Mouse (Mus musculus) liver, adult 2 months (tissue): ENCODE measurements at regions not wholly inside any gene's neighbourhood (a gene's known extent, or its start where the extent isn't known, plus 50 kb on each side); places are given as distances from the start of the nearest gene placed in this dataset.
A peak's percentile ranks its signal among the peaks of the same experiment; 100 is the strongest.

ENCODE experiments used
- DNase-seq: peaks from one replicate; pipeline ENCODE4 v3.0.0-alpha.2; 2011; ENCODE audit warnings: low read depth, low spot score; ENCODE audit errors: extremely low read depth
- H3K27ac ChIP-seq: fragments of 200-500 bp; replicated peaks from 2 replicates; pipeline ENCODE4 v1.5.1; 2012; ENCODE audit warnings: low read depth, mild to moderate bottlenecking, control low read depth, inconsistent platforms, low read length; ENCODE audit not compliant: insufficient read depth
- H3K27me3 ChIP-seq: fragments of 200-500 bp; 2 replicates; pipeline ENCODE4 v1.6.1; 2012; ENCODE audit warnings: mild to moderate bottlenecking, moderate library complexity, low read length, inconsistent platforms; ENCODE audit not compliant: control insufficient read depth, insufficient read depth
- H3K36me3 ChIP-seq: fragments of 200-500 bp; 2 replicates; pipeline ENCODE4 v1.6.1; 2012; ENCODE audit warnings: low read length, inconsistent platforms; ENCODE audit not compliant: control insufficient read depth, insufficient read depth
- H3K4me1 ChIP-seq: fragments of 200-500 bp; 2 replicates; pipeline ENCODE4 v1.6.1; 2011; ENCODE audit warnings: low read length; ENCODE audit not compliant: control insufficient read depth, insufficient read depth
- H3K4me3 ChIP-seq: fragments of 200-500 bp; 2 replicates; pipeline ENCODE4 v1.5.1; 2011; ENCODE audit warnings: low read depth, mild to moderate bottlenecking, control low read depth, low read length, moderate library complexity; ENCODE audit not compliant: insufficient read depth
- H3K79me2 ChIP-seq: fragments of 200-500 bp; 2 replicates; pipeline ENCODE4 v1.6.1; 2012; ENCODE audit warnings: inconsistent platforms, mild to moderate bottlenecking, low read length, moderate library complexity; ENCODE audit not compliant: control insufficient read depth, insufficient read depth
- H3K9ac ChIP-seq: fragments of 200-500 bp; 2 replicates; pipeline ENCODE4 v1.6.1; 2012; ENCODE audit warnings: low read depth, mild to moderate bottlenecking, control low read depth, inconsistent platforms, low read length
- CTCF ChIP-seq: fragments of 200-500 bp; IDR thresholded peaks from 2 replicates; pipeline ENCODE4 v1.5.1; 2011; ENCODE audit warnings: low read depth, low read length, control low read depth
- POLR2A ChIP-seq: fragments of 200-500 bp; IDR thresholded peaks from 2 replicates; pipeline ENCODE4 v1.6.1; 2011; ENCODE audit warnings: low read length, control low read depth; ENCODE audit not compliant: insufficient read depth; ENCODE audit errors: extremely low read depth
- WGBS: fragments of 180-500 bp; shearing (Covaris S2); methylation state at CpG from one replicate; pipeline ENCODE4 v1.1.7; 2018; 5-methylcytosine and 5-hydroxymethylcytosine counted together

GRCm38 (mm10) chr1:50806321-50806720, 94.1 kb upstream of the Tmeff2 start:
- 29% methylated on average over 1 of the region's 1 CpGs for WGBS
- no peak overlapping the region for H3K4me3 ChIP-seq
- no peaks in the 10 kb centered on the region for H3K27me3 ChIP-seq
- DNase-seq, result no peak
- no peak overlapping the region for H3K27ac ChIP-seq
- H3K36me3 ChIP-seq, result no peaks in the 10 kb centered on the region
- no peaks in the 10 kb centered on the region for H3K4me1 ChIP-seq
- H3K79me2 ChIP-seq, result no peaks in the 10 kb centered on the region
- TF ChIP-seq CTCF, result no peak
- TF ChIP-seq POLR2A, result no peak
- no peak overlapping the region for H3K9ac ChIP-seq

- H3K27ac ChIP-seq, result no peak overlapping the region
- TF ChIP-seq POLR2A (no peak), CTCF (no peak)
- no peaks in the 10 kb centered on the region for H3K4me1 ChIP-seq
- no peak overlapping the region for H3K9ac ChIP-seq
- H3K79me2 ChIP-seq, result no peaks in the 10 kb centered on the region
- H3K27me3 ChIP-seq, result no peaks in the 10 kb centered on the region
- WGBS, result 61% methylated on average over 1 of the region's 1 CpGs
- H3K36me3 ChIP-seq, result no peaks in the 10 kb centered on the region
- H3K4me3 ChIP-seq, result no peak overlapping the region
- no peak for DNase-seq
Observed at GRCm38 (mm10) chr1:50806821-50807220, 93.6 kb upstream of the Tmeff2 start.

DNA sequence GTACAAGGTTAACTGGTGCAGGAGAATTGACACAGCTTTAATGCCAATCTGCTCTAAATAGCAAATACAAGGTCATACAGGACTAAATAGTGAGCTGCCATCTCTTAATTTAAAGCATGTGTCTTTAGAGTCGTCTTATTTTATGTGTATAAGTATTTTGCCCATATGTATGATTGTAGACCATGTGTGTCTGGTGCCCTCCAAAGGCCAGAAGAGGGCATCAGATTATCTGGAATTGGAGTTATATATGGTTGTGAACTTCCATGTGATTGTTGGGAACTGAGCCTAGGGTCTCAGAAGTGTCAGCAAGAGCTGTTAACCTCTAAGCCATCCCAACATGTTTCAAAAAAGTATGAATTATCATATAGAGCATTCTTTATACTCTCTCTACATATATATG, 68.8 kb upstream of the Tmeff2 start:
- Histone ChIP-seq H3K9ac (no peak overlapping the region), H3K27ac (no peak overlapping the region), H3K79me2 (no peaks in the 10 kb centered on the region), H3K36me3 (no peaks in the 10 kb centered on the region), H3K4me1 (no peaks in the 10 kb centered on the region), H3K4me3 (no peak overlapping the region), H3K27me3 (no peaks in the 10 kb centered on the region)
- TF ChIP-seq CTCF (no peak), POLR2A (no peak)
- WGBS, result 38% methylated on average over 1 of the region's 1 CpGs
- peak; percentile 5 for DNase-seq

GRCm38 (mm10) chr1:50836123-50836522, 64.3 kb upstream of the Tmeff2 start:
- H3K36me3 ChIP-seq, result no peaks in the 10 kb centered on the region
- no peaks in the 10 kb centered on the region for H3K4me1 ChIP-seq
- no peak overlapping the region for H3K27ac ChIP-seq
- no peak overlapping the region for H3K4me3 ChIP-seq
- H3K79me2 ChIP-seq, result no peaks in the 10 kb centered on the region
- TF ChIP-seq POLR2A (no peak), CTCF (no peak)
- 78% methylated on average over 6 of the region's 6 CpGs for WGBS
- no peak overlapping the region for H3K9ac ChIP-seq
- no peaks in the 10 kb centered on the region for H3K27me3 ChIP-seq
- DNase-seq, result no peak

DNA sequence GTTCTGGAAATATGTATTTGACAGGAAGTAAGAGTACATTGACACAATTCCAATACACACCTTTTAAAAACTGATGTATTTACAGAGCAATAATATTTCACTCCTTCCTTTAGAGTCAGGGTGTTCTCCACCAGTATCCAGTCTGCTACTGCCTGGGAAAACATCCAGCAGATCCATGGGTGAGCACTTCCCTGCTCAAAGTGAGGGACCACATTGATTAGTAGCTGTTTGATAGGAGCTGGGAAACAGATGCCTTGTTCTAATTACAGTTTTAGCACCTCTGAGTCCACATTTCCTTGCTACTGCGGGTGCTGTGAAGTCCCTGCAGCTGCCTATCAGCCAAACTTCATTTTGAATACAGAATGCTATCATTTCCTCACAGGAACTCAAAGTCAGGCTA, 53.3 kb upstream of the Tmeff2 start:
- no peaks in the 10 kb centered on the region for H3K36me3 ChIP-seq
- TF ChIP-seq POLR2A (no peak), CTCF (no peak)
- 61% methylated on average over 1 of the region's 1 CpGs for WGBS
- no peak overlapping the region for H3K4me3 ChIP-seq
- no peak overlapping the region for H3K27ac ChIP-seq
- H3K4me1 ChIP-seq, result no peaks in the 10 kb centered on the region
- DNase-seq, result no peak
- H3K79me2 ChIP-seq, result no peaks in the 10 kb centered on the region
- no peak overlapping the region for H3K9ac ChIP-seq
- no peaks in the 10 kb centered on the region for H3K27me3 ChIP-seq
